Mouse (Mus musculus) testis, adult 2 months (tissue): ENCODE measurements around the gene Rnf150. TPM values are rescaled to one million over a fixed set of nuclear protein-coding genes. Genes with fewer than 3 reads are reported as not detected.

Source experiments
- H3K27ac ChIP-seq: fragments of 200-500 bp; 2 replicates; pipeline ENCODE4 v1.5.1; 2012; ENCODE audit warnings: low read depth, low read length; ENCODE audit not compliant: control insufficient read depth, insufficient read depth
- H3K27me3 ChIP-seq: fragments of 200-500 bp; 2 replicates; pipeline ENCODE4 v1.6.1; 2012; ENCODE audit warnings: mild to moderate bottlenecking, low read length, moderate library complexity; ENCODE audit not compliant: control insufficient read depth, insufficient read depth
- H3K36me3 ChIP-seq: fragments of 200-500 bp; 2 replicates; pipeline ENCODE4 v1.6.1; 2012; ENCODE audit warnings: mild to moderate bottlenecking, low read length; ENCODE audit not compliant: control insufficient read depth, insufficient read depth
- H3K4me1 ChIP-seq: fragments of 200-500 bp; 2 replicates; pipeline ENCODE4 v1.6.1; 2012; ENCODE audit warnings: low read length; ENCODE audit not compliant: control insufficient read depth, insufficient read depth
- H3K4me3 ChIP-seq: fragments of 200-500 bp; 2 replicates; pipeline ENCODE4 v1.5.1; 2012; ENCODE audit warnings: low read depth, mild to moderate bottlenecking, low read length, moderate library complexity, mixed read lengths; ENCODE audit not compliant: control insufficient read depth
- CTCF ChIP-seq: fragments of 200-500 bp; IDR thresholded peaks from 2 replicates; pipeline ENCODE4 v1.5.1; 2012; ENCODE audit warnings: low read depth, mild to moderate bottlenecking, inconsistent platforms, low read length, moderate library complexity; ENCODE audit not compliant: control insufficient read depth, insufficient read depth, insufficient replicate concordance
- POLR2A ChIP-seq: fragments of 200-500 bp; IDR thresholded peaks from 2 replicates; pipeline ENCODE4 v1.6.1; 2012; ENCODE audit warnings: low read depth, mild to moderate bottlenecking, inconsistent platforms, low read length, moderate library complexity; ENCODE audit not compliant: control insufficient read depth
- polyA plus RNA-seq: library from polyadenylated mRNA; depleted of rRNA; stranded (reverse); fragments of >200 nt; gene quantifications from 2 replicates; pipeline ENCODE4 v1.2.3, GENCODE M21; 2012

The Rnf150 gene
- polyA plus RNA-seq, 1 experiment = 0.33 TPM

GRCm38 (mm10) chr8:83088156-83088555 is 225.0 kb downstream of the Rnf150 start:
- no peaks in the 10 kb centered on the region for H3K4me1 ChIP-seq
- no peak overlapping the region for H3K4me3 ChIP-seq
- H3K27me3 ChIP-seq = no peaks in the 10 kb centered on the region
- H3K27ac ChIP-seq = no peak overlapping the region
- no peak for TF ChIP-seq POLR2A
- no peak for TF ChIP-seq CTCF
- H3K36me3 ChIP-seq = no peaks in the 10 kb centered on the region

GRCm38 (mm10) chr8:83089336-83089986 is 226.3 kb downstream of the Rnf150 start:
- Histone ChIP-seq H3K4me3 (no peak overlapping the region), H3K27ac (no peak overlapping the region), H3K36me3 (no peaks in the 10 kb centered on the region), H3K4me1 (no peaks in the 10 kb centered on the region), H3K27me3 (no peaks in the 10 kb centered on the region)
- TF ChIP-seq POLR2A = no peak
- peak; percentile 8; the same call in 1 of the 2 replicates for TF ChIP-seq CTCF

- Histone ChIP-seq H3K4me3 (no peak overlapping the region), H3K36me3 (no peaks in the 10 kb centered on the region), H3K4me1 (no peaks in the 10 kb centered on the region), H3K27me3 (no peaks in the 10 kb centered on the region), H3K27ac (no peak overlapping the region)
- TF ChIP-seq CTCF = no peak
- no peak for TF ChIP-seq POLR2A
Measured at GRCm38 (mm10) chr8:83090446-83090845, 227.3 kb downstream of the Rnf150 start.

- TF ChIP-seq POLR2A = no peak
- TF ChIP-seq CTCF = no peak
- H3K4me1 ChIP-seq = no peaks in the 10 kb centered on the region
- H3K27me3 ChIP-seq = no peaks in the 10 kb centered on the region
- no peaks in the 10 kb centered on the region for H3K36me3 ChIP-seq
- no peak overlapping the region for H3K4me3 ChIP-seq
- no peak overlapping the region for H3K27ac ChIP-seq
Measured at GRCm38 (mm10) chr8:83100041-83100440, 236.9 kb downstream of the Rnf150 start.

- H3K27me3 ChIP-seq = no peaks in the 10 kb centered on the region
- no peak overlapping the region for H3K4me3 ChIP-seq
- no peaks in the 10 kb centered on the region for H3K36me3 ChIP-seq
- H3K27ac ChIP-seq = no peak overlapping the region
- no peak for TF ChIP-seq CTCF
- no peak for TF ChIP-seq POLR2A
- H3K4me1 ChIP-seq = no peaks in the 10 kb centered on the region
Measured at GRCm38 (mm10) chr8:83102957-83103510, 239.9 kb downstream of the Rnf150 start.

GRCm38 (mm10) chr8:83103968-83104367 is 240.8 kb downstream of the Rnf150 start:
- Histone ChIP-seq H3K4me3 (no peak overlapping the region), H3K27me3 (no peaks in the 10 kb centered on the region), H3K27ac (no peak overlapping the region), H3K36me3 (no peaks in the 10 kb centered on the region), H3K4me1 (no peaks in the 10 kb centered on the region)
- no peak for TF ChIP-seq CTCF
- TF ChIP-seq POLR2A = no peak

- Histone ChIP-seq H3K4me3 (no peak overlapping the region), H3K27me3 (no peaks in the 10 kb centered on the region), H3K27ac (no peak overlapping the region), H3K36me3 (no peaks in the 10 kb centered on the region), H3K4me1 (no peaks in the 10 kb centered on the region)
- TF ChIP-seq POLR2A (no peak), CTCF (no peak)
Measured at GRCm38 (mm10) chr8:83109756-83110155, 246.6 kb downstream of the Rnf150 start.

- Histone ChIP-seq H3K4me3 (no peak overlapping the region), H3K4me1 (no peaks in the 10 kb centered on the region), H3K27me3 (no peaks in the 10 kb centered on the region), H3K27ac (no peak overlapping the region), H3K36me3 (no peaks in the 10 kb centered on the region)
- TF ChIP-seq CTCF (no peak), POLR2A (no peak)
Measured at GRCm38 (mm10) chr8:83110177-83110576, 247.0 kb downstream of the Rnf150 start.
